Mouse (Mus musculus) kidney, embryonic 15.5 days (tissue): ENCODE data around the gene Slfn4. TPM values are rescaled to one million over a fixed set of nuclear protein-coding genes. Genes with fewer than 3 reads are reported as not detected.
"Not testable (repeated sequence)": the region's sequence is repeated elsewhere in the genome, so short reads cannot be mapped to it uniquely, and the experiment has no call there.

Experiments used
- ATAC-seq: fragments of 200-750 bp; cut with Nextera tagmentation; replicated peaks from 2 replicates; pipeline ENCODE4 v1.8.0; 2017; ENCODE audit warnings: moderate TSS enrichment; ENCODE audit not compliant: low FRiP score
- H3K27ac ChIP-seq: fragments of 300-500 bp; sonication (generic); 2 replicates; pipeline ENCODE4 v1.5.1; 2015; ENCODE audit warnings: mild to moderate bottlenecking, inconsistent platforms
- H3K27me3 ChIP-seq: fragments of 300-500 bp; sonication (generic); 2 replicates; pipeline ENCODE4 v1.6.1; 2015; ENCODE audit warnings: inconsistent platforms
- H3K36me3 ChIP-seq: fragments of 300-500 bp; sonication (generic); 2 replicates; pipeline ENCODE4 v1.6.1; 2015; ENCODE audit warnings: inconsistent platforms
- H3K4me1 ChIP-seq: fragments of 300-500 bp; sonication (generic); 2 replicates; pipeline ENCODE4 v1.6.1; 2015; ENCODE audit warnings: inconsistent platforms
- H3K4me2 ChIP-seq: fragments of 300-500 bp; sonication (generic); 2 replicates; pipeline ENCODE4 v1.6.1; 2015; ENCODE audit warnings: moderate library complexity, mild to moderate bottlenecking, inconsistent platforms
- H3K4me3 ChIP-seq: fragments of 300-500 bp; sonication (generic); replicated peaks from 2 replicates; pipeline ENCODE4 v1.5.1; 2015; ENCODE audit warnings: mild to moderate bottlenecking, inconsistent platforms
- H3K9ac ChIP-seq: fragments of 300-500 bp; sonication (generic); 2 replicates; pipeline ENCODE4 v1.6.1; 2015; ENCODE audit warnings: mild to moderate bottlenecking, inconsistent platforms
- H3K9me3 ChIP-seq: fragments of 300-500 bp; sonication (generic); replicated peaks from 2 replicates; pipeline ENCODE4 v1.6.1; 2016; ENCODE audit warnings: inconsistent platforms
- WGBS: fragments of 180-500 bp; shearing (Covaris S2); methylation state at CpG from one replicate; pipeline ENCODE4 v1.1.7; 2015; ENCODE audit warnings: mixed read lengths; 5-methylcytosine and 5-hydroxymethylcytosine counted together
- polyA plus RNA-seq: library from polyadenylated mRNA; unstranded; fragments of >200 nt; fragmentation: Nextera tagmentation; extraction: Ambion mirVana; gene quantifications from 2 replicates; pipeline ENCODE4 v1.2.1, GENCODE M21; 2015

Gene Slfn4
- polyA plus RNA-seq: 0.09 and 0.24 TPM in 2 replicates

GRCm38 (mm10) chr11:83174948-83175539 lies at the start of gene Slfn4:
Slfn4 (plus strand) TSS chr11:83175186.
- Histone ChIP-seq H3K9me3 (no peaks in the 10 kb centered on the region), H3K9ac (no peak within 1 kb of the TSS), H3K27me3 (no peaks in the 10 kb centered on the region), H3K27ac (no peak within 1 kb of the TSS), H3K4me2 (no peak within 1 kb of the TSS), H3K4me1 (no peaks in the 10 kb centered on the region), H3K36me3 (no peaks in the 10 kb centered on the region), H3K4me3 (no peak within 1 kb of the TSS)
- 87% methylated on average over 12 of the region's 12 CpGs for WGBS
- no peak for ATAC-seq

DNA sequence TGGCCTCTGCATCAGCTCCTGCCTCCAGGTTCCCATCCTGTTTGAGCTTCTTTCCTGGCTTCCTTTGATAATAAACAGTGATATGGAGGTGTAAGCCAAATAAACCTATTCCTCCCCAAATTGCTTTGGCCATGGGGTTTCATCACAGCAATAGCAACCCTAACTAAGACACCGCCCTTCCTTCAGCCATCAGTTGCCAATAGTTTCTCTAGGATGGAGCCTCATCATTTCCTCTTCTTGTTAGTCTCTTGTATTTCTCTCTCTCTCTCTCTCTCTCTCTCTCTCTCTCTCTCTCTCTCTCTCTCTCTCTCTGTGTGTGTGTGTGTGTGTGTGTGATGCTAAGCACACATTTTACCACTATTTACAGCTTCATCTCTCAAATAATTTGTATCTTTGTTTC lies 49.4 kb upstream of the Slfn4 start:
- H3K9ac ChIP-seq, H3K4me3 ChIP-seq, H3K27ac ChIP-seq, H3K4me1 ChIP-seq, H3K27me3 ChIP-seq, H3K36me3 ChIP-seq, H3K4me2 ChIP-seq, H3K9me3 ChIP-seq, ATAC-seq: not testable (repeated sequence)
- 100% methylated on average over 1 of the region's 1 CpGs for WGBS

DNA sequence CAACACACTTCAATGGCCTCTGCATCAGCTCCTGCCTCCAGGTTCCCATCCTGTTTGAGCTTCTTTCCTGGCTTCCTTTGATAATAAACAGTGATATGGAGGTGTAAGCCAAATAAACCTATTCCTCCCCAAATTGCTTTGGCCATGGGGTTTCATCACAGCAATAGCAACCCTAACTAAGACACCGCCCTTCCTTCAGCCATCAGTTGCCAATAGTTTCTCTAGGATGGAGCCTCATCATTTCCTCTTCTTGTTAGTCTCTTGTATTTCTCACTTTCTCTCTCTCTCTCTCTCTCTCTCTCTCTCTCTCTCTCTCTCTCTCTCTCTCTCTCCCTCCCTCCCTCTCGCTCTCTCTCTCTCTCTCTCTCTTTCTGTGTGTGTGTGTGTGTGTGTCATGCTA lies 37.7 kb upstream of the Slfn4 start:
- WGBS: 100% methylated on average over 1 of the region's 2 CpGs
- not testable (repeated sequence) for H3K36me3 ChIP-seq, H3K9me3 ChIP-seq, H3K4me2 ChIP-seq, H3K4me1 ChIP-seq, H3K27ac ChIP-seq, H3K4me3 ChIP-seq, H3K9ac ChIP-seq, H3K27me3 ChIP-seq, ATAC-seq

GRCm38 (mm10) chr11:83148939-83149338 lies 26.0 kb upstream of the Slfn4 start:
- H3K9me3 ChIP-seq, H3K4me2 ChIP-seq, ATAC-seq, H3K4me1 ChIP-seq, H3K9ac ChIP-seq, H3K4me3 ChIP-seq, H3K27ac ChIP-seq, H3K27me3 ChIP-seq, H3K36me3 ChIP-seq: not testable (repeated sequence)
- WGBS: no CpG with 5 or more reads among the region's 1 CpGs

DNA sequence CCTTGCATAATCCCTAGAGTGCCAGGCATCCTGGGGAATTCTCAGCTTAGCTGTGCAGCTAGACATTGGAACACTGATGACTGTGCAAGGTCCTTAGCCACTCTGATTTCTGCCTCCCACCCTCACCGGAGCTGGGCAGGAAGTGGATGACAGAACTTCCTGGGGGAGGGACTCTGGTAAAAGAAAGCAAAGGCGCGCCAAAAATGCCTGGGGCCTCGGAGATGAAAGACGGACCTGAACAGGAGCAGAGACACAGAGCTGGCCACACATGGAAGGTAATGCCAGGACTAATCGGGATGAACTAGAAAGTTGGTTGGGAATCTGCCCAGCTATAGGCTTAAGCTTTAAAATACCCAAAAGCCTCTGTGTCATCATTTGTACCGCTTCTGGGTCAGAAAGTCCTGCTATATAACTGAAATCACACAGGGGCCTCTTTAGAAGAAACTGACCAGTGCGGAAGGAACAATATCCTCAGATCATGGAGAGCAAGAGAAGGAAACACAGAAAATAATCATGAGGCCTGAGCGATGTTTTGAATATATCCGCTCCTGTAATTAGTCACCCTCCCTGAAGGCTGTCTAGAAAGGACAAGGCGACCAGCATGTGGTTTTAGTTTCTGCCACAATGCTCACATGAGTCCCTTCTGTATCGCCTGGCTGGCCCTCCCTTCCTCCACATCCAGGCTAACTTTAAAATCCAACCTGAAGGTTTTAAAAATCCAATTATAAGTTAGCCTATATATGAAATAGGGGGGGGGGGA lies 16.3 kb downstream of the Slfn4 start, which contains the start of gene Slfn3:
Gene Slfn3 (plus strand): TSS at position 197 of the 760 bp plus-strand sequence.
- no peak within 1 kb of the TSS for H3K9ac ChIP-seq
- H3K36me3 ChIP-seq: no peaks in the 10 kb centered on the region
- no peaks in the 10 kb centered on the region for H3K4me1 ChIP-seq
- no peak for ATAC-seq
- 75% methylated on average over 12 of the region's 12 CpGs for WGBS
- no peaks in the 10 kb centered on the region for H3K9me3 ChIP-seq
- H3K4me3 ChIP-seq: peak within 1 kb of the TSS; percentile 9
- peak within 1 kb of the TSS; percentile 37 for H3K4me2 ChIP-seq
- H3K27ac ChIP-seq: no peak within 1 kb of the TSS
- H3K27me3 ChIP-seq: no peaks in the 10 kb centered on the region

GRCm38 (mm10) chr11:83192001-83192400 lies 17.0 kb downstream of the Slfn4 start:
- no peak overlapping the region for H3K27ac ChIP-seq
- H3K36me3 ChIP-seq: no peaks in the 10 kb centered on the region
- H3K9me3 ChIP-seq: no peaks in the 10 kb centered on the region
- peak overlapping the region; percentile 9; the same call in 1 of the 2 replicates for H3K4me3 ChIP-seq
- H3K4me1 ChIP-seq: no peaks in the 10 kb centered on the region
- H3K4me2 ChIP-seq: peak overlapping the region; percentile 37
- no peaks in the 10 kb centered on the region for H3K27me3 ChIP-seq
- no peak overlapping the region for H3K9ac ChIP-seq
- ATAC-seq: no peak
- WGBS: 62% methylated on average over 3 of the region's 3 CpGs

DNA sequence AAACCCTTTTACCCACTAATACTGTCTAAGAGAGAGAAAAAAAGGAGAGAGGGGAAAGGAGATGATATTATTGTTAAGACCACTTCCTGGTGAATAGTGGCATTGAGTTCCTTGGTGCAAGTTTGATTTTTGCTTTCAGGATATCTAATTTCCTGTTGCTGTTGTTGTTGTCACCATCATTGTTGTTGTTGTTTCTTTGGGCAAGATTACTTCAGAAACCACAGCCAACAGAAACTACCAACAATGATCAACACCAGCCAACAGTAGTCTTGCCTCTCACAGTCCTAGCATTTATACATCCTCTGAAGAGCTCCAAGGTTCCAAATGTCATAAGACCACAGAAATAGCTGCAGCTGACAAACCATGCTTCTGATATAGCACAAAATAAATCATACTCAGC lies 30.0 kb downstream of the Slfn4 start:
- Histone ChIP-seq H3K4me1 (no peaks in the 10 kb centered on the region), H3K4me2 (no peak overlapping the region), H3K27ac (no peak overlapping the region), H3K9ac (no peak overlapping the region), H3K36me3 (no peaks in the 10 kb centered on the region), H3K4me3 (no peak overlapping the region), H3K27me3 (no peaks in the 10 kb centered on the region), H3K9me3 (no peaks in the 10 kb centered on the region)
- ATAC-seq: no peak

- Histone ChIP-seq H3K4me3 (no peak overlapping the region), H3K27ac (no peak overlapping the region), H3K4me2 (no peak overlapping the region), H3K4me1 (no peaks in the 10 kb centered on the region), H3K27me3 (no peaks in the 10 kb centered on the region), H3K36me3 (no peaks in the 10 kb centered on the region), H3K9ac (no peak overlapping the region), H3K9me3 (no peaks in the 10 kb centered on the region)
- WGBS: 84% methylated on average over 1 of the region's 1 CpGs
- ATAC-seq: no peak
Observed at GRCm38 (mm10) chr11:83216119-83216518, 41.1 kb downstream of the Slfn4 start.

DNA sequence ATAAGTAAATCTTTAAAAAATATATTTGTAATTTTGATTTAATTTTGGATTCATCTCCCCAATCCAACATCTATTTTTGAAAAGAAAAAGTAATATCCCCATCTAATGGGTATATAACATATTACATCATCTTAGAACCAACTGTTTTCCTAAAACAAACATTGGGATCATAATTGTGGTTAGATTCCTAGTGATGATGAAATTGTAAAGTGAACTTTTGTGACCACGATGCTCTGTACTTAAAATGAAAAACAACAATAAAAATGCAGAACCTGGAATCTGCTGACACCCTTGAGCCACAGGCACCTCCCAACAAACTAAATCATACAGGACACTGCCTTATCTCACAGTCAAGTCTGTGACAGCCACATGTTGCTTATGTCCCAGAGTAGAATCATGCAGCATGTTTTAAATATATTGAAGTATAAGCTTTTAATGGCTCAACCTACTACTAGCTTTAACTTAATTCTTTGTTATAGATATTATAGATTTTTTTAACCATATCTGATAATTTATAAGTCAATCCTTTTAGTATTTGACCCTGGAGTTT lies 46.4 kb downstream of the Slfn4 start:
- H3K27ac ChIP-seq: no peak overlapping the region
- WGBS: 84% methylated on average over 1 of the region's 1 CpGs
- no peaks in the 10 kb centered on the region for H3K27me3 ChIP-seq
- no peak overlapping the region for H3K4me3 ChIP-seq
- H3K4me1 ChIP-seq: no peaks in the 10 kb centered on the region
- no peak overlapping the region for H3K4me2 ChIP-seq
- ATAC-seq: no peak
- no peaks in the 10 kb centered on the region for H3K36me3 ChIP-seq
- no peak overlapping the region for H3K9ac ChIP-seq
- H3K9me3 ChIP-seq: no peaks in the 10 kb centered on the region

DNA sequence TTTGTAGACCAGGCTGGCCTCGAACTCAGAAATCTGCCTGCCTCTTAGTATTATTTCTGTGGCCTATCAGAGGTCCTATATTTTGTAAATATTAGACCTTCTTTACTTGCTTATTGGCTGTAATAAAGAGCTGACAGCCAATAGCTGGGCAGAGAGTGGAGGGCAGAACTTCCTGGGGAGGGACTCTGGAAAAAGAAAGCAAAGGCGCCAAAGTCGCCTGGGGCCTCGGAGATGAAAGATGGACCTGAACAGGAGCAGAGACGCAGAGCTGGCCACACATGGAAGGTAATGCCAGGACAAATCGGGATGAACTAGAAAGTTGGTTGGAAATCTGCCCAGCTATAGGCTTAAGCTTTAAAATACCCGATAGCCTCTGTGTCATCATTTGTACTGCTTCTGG lies 48.4 kb downstream of the Slfn4 start:
- WGBS: 63% methylated on average over 7 of the region's 7 CpGs
- H3K4me2 ChIP-seq: 0 out of 2 replicates have a peak overlapping the region, but pooled peaks have one; percentile 25
- H3K36me3 ChIP-seq: no peaks in the 10 kb centered on the region
- no peaks in the 10 kb centered on the region for H3K27me3 ChIP-seq
- peak overlapping the region; percentile 22 for H3K4me3 ChIP-seq
- H3K9ac ChIP-seq: no peak overlapping the region
- H3K27ac ChIP-seq: 0 out of 2 replicates have a peak overlapping the region, but pooled peaks have one; percentile 37
- H3K9me3 ChIP-seq: no peaks in the 10 kb centered on the region
- ATAC-seq: no peak
- H3K4me1 ChIP-seq: no peaks in the 10 kb centered on the region

DNA sequence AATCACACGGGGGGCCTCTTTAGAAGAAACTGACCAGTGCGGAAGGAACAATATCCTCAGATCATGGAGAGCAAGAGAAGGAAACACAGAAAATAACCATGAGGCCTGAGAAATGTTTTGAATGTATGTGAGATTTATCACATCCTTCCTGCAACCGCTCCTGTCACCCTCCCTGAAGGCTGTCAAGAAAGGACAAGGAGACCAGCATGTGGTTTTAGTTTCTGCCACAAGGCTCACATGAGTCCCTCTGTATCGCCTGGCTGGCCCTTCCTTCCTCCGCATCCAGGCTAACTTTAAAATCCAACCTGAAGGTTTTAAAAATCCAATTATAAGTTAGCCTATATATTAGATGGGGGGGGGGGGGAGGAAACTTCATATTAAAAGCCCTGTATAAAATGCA lies 48.8 kb downstream of the Slfn4 start:
- WGBS: 52% methylated on average over 5 of the region's 5 CpGs
- 0 out of 2 replicates have a peak overlapping the region, but pooled peaks have one; percentile 25 for H3K4me2 ChIP-seq
- peak overlapping the region; percentile 22 for H3K4me3 ChIP-seq
- not testable (repeated sequence) for H3K36me3 ChIP-seq, H3K9ac ChIP-seq, H3K4me1 ChIP-seq, H3K9me3 ChIP-seq, H3K27me3 ChIP-seq, ATAC-seq
- H3K27ac ChIP-seq: 0 out of 2 replicates have a peak overlapping the region, but pooled peaks have one; percentile 37

DNA sequence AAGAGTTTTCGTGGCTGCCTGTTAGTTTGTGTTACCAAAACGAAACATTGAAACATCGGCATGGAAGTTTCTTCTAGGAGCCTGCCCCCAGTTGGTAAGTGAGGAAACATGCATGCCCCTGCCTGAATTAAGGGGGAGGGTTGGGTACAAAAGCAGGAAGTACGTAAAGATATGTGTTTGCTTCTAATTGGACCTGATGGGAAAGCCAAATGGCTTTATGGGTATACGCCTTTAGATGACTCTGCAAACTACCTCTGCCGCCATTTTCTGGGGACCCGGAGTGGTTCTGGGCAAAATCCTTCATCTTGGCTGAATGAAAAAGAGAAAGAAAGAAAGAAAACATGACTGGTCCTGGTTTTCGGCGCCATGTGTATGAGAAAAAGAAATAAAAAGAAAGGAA lies 49.2 kb downstream of the Slfn4 start:
- no peak for ATAC-seq
- Histone ChIP-seq H3K27me3 (no peaks in the 10 kb centered on the region), H3K4me3 (no peak overlapping the region; the same call in 1 of the 2 replicates), H3K36me3 (no peaks in the 10 kb centered on the region), H3K4me1 (no peaks in the 10 kb centered on the region), H3K4me2 (no peak overlapping the region), H3K9me3 (no peaks in the 10 kb centered on the region), H3K27ac (no peak overlapping the region), H3K9ac (no peak overlapping the region)
- WGBS: 83% methylated on average over 9 of the region's 9 CpGs
